Mouse (Mus musculus) cerebellum, adult 11 months (tissue): ENCODE measurements around the gene Tra2a.
"Not testable (repeated sequence)": the region's sequence is repeated elsewhere in the genome, so short reads cannot be mapped to it uniquely, and the experiment has no call there.

ENCODE experiments used
- DNase-seq: peaks from one replicate; pipeline ENCODE4 v3.0.0; 2022

Gene Tra2a

DNA sequence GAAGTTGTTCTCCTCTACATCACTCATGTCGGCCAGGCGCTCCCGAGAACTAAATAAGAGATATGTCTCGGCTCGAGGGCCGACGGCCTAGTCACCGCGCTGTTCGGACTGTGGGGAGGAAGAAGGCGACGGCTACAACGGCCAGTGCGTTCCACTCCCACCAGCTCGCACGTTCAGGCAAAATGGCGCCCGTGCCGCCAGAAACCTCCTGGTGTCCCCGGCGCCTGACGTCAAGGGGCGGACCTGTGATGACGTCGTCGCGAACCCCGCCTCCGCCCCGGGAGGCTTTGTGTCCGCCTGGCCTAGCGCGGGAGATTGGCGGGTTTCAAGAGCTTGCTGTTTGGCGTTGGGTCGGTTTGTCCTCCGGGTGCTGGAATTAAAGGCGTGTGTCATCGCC is at the start of gene Tra2a:
TSS of gene Tra2a (minus strand) at position 187 of the 397 bp plus-strand sequence.
- peak; percentile 94 for DNase-seq

DNA sequence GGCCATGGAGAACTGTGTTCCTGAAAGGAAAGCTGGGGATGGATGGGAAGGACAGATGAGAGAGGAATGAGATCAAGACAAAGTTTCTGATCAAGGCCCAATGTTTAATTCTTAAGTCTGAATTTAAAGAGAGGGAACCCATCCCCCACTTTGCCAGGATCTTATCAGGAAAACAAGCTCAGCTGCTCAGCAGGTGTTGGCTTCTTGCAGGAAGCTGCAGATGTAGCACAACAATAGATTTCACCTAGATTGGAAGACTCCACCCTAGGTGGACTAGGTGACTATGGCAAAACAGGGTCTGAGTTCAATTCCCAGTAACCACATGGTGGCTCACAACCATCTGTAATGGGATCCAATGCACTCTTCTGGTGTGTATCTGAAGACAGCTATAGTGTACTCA is 34.5 kb upstream of the Tra2a start:
- no peak for DNase-seq

DNA sequence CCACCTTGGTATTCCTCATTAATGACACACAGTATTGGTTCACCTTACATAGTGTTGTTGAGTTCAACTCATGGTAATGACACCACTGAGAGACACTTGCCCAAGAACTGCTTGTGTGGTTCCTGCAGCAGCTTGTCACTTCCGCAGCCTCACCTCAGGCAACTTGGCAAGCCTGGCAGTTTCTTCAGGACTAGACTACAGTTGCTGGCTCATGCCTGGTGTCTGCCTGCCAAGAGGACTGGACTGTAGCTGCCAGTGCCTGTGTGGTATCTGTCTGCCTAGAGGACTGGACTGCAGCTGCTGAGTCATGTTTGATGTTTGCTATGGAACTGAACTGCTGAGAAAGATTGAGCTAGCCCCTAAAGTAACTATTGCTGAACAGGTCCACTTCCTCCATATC is 18.3 kb upstream of the Tra2a start:
- DNase-seq = no peak

DNA sequence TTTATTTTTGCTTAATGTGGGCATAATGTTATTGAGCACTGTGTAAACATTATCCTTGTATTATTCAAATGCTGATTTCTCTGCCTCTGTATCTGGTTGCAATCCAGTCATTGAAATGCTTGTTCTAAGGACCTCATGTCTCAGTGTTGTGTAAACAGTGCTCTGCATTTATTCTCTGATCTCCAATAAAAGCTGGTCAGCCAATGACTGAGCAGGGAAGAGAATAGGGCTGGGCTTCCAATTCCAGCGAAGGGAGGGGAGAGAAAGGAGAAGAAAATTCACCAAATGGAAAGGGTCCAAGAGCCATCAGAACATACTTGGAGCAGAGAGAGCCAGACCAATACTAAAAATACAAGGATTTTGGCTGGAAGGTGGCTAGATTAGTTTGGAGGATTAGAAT is 17.1 kb upstream of the Tra2a start:
- no peak for DNase-seq

DNA sequence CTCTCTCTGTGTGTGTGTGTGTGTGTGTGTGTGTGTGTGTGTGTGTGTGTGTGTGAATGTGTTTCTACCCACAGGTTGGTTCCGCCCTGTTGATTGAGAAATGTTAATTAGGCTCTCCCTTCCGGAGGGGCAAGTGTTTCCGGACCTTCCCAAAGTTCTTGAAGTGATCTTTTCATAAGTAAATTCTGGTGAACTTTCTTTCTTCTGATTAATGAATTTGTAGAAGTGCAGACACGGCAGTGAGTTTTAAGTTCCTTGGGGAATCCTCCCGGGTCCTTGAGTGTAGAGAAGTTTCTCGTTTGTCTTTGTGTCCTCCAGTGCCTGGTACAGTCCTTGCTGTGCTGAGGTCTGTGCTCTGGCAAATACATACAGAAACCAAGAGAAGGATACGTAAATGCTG is 11.5 kb upstream of the Tra2a start:
- no peak for DNase-seq

- no peak for DNase-seq
These were observed 10.7 kb upstream of the Tra2a start for GRCm38 (mm10) chr6:49274416-49275091.

DNA sequence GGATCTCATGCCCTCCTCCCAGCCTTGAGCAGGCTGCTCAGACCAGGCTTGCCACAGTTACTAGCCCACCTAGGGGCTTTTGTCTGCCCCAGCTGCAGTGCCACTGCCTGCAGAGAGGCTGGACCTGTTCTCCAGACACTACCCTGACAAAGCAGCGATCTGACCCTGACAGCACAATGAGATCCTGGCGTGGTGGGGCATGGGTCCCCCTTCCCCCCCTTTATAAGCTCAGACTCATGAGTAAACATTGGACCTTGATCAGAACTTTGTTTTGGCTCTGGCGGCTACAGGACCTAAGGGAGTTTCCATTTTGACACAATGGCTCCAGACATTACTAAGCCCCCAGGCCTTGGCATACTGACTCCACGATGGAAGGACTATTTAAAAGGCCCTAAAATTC is 10.1 kb upstream of the Tra2a start:
- DNase-seq = no peak

GRCm38 (mm10) chr6:49272863-49273262 is 9.0 kb upstream of the Tra2a start:
- DNase-seq = no peak

- DNase-seq = no peak
These were observed 8.0 kb upstream of the Tra2a start for GRCm38 (mm10) chr6:49271815-49272214.

DNA sequence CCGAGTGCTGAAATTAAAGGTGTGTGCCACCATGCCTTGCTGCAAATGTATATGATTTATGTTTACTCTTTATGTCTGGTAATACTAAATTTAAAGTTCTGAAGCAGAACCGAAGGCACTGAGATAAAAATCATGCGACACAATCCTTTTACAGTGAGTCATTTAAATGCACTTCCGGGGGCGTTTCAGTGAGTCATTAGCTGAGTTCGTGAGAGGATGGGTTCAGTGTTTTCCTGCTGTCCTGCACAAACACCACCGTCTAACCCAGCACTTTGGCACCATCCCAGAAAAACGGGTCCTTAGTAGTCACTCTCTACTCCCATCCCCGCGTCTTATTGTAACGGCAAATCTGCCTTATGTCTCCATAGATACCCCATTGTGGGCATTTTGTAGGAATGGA is 6.1 kb upstream of the Tra2a start:
- no peak for DNase-seq

DNA sequence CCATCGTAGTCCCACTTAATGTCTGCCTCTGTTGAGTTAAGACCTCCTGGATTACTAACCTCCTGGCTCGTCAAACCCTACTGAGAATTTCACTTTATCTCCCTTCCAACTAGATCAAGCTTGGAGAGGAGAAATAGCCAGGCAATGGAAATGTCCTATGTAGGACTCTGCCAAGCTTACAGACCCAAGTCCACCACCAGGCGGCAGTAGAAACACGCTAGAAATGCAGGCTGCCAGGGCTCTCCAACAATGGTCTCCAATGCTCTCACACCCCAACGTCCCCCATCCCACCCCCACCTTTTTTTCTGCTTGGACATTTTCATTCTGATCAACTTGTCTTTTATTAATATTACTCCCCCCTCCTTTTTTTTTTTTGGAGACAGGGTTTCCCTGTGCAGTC is 5.4 kb upstream of the Tra2a start:
- peak; percentile 49 for DNase-seq

DNA sequence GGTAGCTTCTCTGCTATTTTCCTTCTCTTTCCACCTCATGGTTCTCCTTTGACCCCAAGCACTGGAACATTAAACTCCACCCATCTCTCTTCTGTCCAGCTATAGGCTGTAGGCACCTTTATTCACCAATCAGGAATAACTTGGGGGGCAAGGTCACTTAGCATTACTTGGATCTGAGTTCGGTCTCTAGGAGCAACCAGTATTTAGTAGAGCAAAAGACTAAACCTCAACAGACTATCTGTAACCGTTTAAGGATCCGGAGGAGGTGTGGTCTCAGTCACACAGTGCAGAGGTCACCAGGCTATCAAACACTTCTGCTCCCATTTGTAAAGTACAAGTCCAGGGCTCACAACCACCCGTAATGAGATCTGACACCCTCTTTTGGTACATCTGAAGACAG is 3.9 kb upstream of the Tra2a start:
- no peak for DNase-seq

DNA sequence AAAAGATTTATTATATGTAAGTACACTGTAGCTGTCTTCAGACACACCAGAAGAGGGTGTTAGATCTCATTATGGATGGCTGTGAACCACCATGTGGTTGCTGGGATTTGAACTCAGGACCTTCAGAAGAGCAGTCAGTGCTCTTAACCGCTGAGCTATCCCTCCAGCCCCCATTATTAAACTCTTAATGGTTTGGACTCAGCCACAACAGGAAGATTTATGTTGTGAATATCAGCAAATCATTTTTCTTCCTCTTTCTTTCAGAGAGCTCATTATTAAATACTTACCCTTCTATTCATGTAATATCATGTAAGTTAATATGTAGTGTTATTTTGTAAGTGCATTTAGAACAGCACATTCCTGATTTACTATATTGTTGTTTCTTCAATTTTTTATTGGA is 1.4 kb upstream of the Tra2a start:
- DNase-seq = not testable (repeated sequence)

DNA sequence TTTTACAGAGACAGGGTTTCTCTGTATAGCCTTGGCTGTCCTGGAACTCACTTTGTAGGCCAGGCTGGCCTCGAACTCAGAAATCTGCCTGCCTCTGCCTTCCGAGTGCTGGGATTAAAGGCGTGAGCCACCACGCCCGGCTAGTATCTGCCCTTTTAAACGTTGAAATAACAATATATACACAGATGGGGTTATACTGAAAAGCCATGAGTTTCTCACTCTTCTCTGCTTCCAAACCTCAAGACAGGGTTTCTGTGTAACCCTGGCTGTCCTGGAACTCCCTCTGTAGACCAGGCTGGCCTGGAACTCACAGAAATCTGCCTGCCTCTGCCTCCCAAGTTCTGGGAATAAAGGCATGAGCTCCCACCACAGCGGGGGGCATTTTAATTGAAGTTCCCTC is 613 bp upstream of the Tra2a start:
- DNase-seq = peak; percentile 18

DNA sequence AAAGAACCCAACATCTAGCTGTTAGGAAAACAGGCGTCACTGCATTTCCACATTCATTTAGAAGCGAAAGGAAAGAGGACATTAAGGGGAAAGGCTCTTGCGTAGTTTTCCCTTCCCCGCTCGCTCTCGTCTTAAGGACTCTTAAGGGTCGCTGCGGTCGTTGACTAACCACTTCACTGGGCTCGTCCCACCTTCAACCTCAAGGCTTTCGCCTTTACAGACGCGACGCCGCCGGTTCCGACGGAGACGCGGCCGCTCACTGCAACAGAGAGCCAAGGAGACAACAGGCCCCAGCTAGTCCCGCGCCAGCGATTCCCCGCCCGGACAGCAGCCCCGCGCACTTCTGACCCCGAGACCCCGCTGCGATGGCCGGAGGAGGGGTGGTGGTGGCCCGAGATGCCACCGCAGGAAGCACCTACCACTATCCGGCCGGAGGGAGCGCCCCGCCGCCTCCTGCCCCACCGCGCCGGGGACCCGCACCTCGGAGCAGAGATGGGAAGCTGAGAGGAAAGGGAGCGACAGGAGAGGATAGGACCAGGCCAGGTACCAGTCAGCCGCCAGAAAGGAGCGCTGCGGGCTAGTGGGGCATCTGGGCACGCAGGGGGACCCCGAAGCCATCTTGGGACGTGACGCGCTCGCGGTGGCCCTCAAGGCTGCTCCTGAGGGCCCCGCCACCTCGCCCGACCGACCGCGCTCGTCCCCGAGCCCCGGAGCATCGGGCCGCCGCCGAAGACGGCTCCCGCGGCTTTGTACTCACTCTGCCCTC is 569 bp downstream of the Tra2a start:
- no peak for DNase-seq

GRCm38 (mm10) chr6:49262421-49262820 is 1.4 kb downstream of the Tra2a start:
- no peak for DNase-seq

- DNase-seq = no peak
These were observed 4.1 kb downstream of the Tra2a start for GRCm38 (mm10) chr6:49259711-49260110.

- DNase-seq = no peak
These were observed 6.0 kb downstream of the Tra2a start for GRCm38 (mm10) chr6:49257880-49258279.

DNA sequence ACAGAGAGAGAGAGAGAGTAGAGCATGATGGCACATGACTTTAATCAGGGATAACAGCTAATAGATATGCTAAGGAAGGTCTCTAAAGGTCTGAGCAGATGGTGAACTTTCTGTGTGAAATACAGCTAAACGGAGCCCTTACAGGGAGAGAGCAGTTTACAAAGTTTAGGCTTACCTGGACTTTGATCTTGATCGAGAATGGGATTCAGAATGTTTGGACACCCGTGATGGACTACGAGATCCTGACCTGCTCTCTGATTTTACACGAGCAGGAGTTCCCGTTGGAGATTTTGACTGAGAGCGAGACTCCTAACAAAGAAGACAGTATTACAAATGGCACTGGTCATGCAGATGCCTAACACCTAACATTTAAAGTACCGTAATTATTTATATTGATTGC is 11.6 kb downstream of the Tra2a start:
- no peak for DNase-seq

GRCm38 (mm10) chr6:49251199-49251598 is 12.6 kb downstream of the Tra2a start:
- no peak for DNase-seq

DNA sequence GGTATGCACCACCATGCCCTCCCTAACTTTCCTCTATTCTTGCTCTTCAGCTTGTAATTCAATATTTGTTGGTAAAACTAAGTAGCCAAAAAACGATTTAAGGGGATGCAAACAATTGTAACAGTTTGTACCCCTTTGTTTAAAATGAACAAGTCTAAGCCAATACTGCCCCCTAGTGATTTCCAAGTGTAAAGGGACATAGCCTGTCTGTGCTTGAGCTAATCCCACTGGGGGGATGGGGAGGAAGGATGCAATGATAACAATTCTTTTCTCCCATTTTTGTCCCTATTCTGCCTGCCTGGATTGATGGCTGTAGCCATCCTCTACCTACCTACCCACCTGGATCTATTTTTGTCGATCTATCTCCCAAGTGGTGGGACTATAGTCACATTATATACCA is 16.6 kb downstream of the Tra2a start:
- no peak for DNase-seq

DNA sequence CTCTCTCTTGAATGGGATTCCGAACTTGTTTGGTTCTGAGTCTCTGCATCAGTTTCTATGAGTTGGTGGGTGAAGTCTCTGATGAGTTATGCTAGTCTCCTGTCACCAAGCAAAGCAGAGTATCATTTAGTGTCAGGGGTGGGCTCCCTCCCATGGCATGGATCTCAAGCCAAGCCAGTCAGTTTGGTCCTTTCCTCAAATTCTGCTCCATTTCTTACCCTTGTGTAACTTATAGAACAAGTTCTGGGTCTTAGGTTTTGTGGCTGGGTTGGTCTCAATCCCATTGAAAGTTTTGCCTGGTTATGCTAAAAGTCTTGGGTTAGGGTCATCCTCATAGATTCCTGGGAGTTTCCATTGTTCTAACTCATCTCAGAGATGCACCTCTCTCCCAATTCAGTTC is 21.5 kb downstream of the Tra2a start:
- DNase-seq = no peak

DNA sequence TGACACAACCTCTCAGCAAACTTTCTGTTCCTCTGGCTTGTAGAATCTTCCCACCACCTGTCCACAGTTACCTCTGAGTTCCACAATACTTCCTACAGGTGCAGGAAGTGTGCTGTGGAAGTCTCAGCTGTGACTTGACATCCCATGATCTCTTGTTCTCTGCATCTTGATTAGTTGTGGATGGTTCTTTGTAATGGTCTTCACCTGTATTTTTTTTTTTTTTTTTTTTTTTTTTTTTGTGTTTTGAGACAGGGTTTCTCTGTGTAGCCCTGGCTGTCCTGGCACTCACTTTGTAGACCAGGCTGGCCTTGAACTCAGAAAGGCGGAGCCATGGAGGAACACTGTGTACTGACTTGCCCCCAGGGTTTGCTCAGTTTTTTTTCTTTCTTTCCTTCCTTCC is 22.3 kb downstream of the Tra2a start:
- no peak for DNase-seq

GRCm38 (mm10) chr6:49236331-49236730 is 27.5 kb downstream of the Tra2a start:
- peak; percentile 100 for DNase-seq

DNA sequence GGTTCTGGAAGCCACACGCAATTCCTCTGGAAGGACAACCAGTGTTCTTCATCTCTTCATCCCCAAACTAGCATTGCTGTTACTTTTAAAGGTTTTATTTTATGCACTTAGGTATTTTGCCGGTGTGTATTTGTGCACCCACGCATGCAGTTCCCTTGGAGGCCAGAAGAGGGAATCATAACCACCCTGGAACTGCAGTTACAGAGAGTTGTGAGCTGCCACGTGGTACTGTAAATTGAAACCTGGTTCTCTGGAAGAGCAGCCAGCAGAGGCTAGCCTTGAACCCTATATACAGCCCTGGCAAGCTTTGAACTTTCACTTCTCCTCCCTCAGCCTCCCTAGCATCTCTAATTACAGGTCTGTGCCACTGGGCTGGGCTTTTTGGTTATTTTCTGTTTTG is 30.5 kb downstream of the Tra2a start:
- no peak for DNase-seq
